Mouse (Mus musculus) bone marrow macrophage, adult 2 months (primary cell): ENCODE measurements at regions not wholly inside any gene's neighbourhood (a gene's known extent, or its start where the extent isn't known, plus 50 kb on each side); places are given as distances from the start of the nearest gene placed in this dataset.

Source experiments
- CTCF ChIP-seq: IDR thresholded peaks from 2 replicates; pipeline ENCODE4 v1.5.1; 2012; ENCODE audit warnings: low read depth, mild to moderate bottlenecking, low read length, moderate library complexity
- POLR2A ChIP-seq: IDR thresholded peaks from 2 replicates; pipeline ENCODE4 v1.6.1; 2012; ENCODE audit warnings: mild to moderate bottlenecking, low read depth, low read length, borderline replicate concordance

- TF ChIP-seq CTCF (no peak), POLR2A (no peak)
These were observed 319.4 kb upstream of the Dcn start for GRCm38 (mm10) chr10:97159831-97160575.
